8 mouse cellular contexts compared by ENCODE assay signal in the genomic region with DNA sequence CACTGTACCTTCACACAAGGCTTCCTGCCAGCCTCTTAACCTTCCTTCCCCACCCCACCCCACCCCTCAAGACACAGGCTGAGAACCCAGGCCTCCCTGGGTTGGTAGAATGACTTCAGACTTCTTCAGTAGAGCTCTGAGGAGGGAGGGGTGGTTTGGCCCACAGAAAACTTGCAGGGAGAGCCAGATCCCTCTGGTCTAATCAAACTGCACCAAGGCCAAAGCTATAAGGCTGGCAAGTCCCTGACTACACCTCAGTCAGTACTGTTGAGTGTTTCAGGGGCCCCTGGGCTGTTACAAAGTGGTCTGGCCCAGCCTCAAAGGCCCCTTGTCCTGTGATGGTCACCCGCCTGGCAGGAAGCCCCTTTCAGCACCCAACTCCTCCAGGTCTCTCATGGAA. TPM values are rescaled to one million over a fixed set of nuclear protein-coding genes. Genes with fewer than 3 reads are reported as not detected.
A peak's percentile ranks its signal among the peaks of the same experiment; 100 is the strongest.
DNase-seq lines count a peak whose midpoint lies in the region; ATAC-seq lines count a peak whose summit lies in the region.

No protein-coding gene starts in this region.

- peak overlapping the region; percentile 6; the same call in 1 of the 2 replicates for H3K4me2 ChIP-seq in hindbrain, embryonic 11.5 days (replicated peaks; ENCODE audit: low read depth, low read length)
- peak overlapping the region; percentile 57; the same call in 1 of the 2 replicates for H3K4me2 ChIP-seq in midbrain, embryonic 13.5 days (replicated peaks)

- H3K27ac ChIP-seq in embryonic facial prominence, embryonic 10.5 days (replicated peaks) = peak overlapping the region; percentile 87; the same call in 1 of the 2 replicates
- H3K27ac ChIP-seq in hindbrain, embryonic 11.5 days (ENCODE audit: low read depth, low read length) = no peak overlapping the region
- no peak overlapping the region; the same call in 1 of the 2 replicates for H3K27ac ChIP-seq in midbrain, embryonic 13.5 days

- no peaks in the 10 kb centered on the region for H3K27me3 ChIP-seq in embryonic facial prominence, embryonic 10.5 days (replicated peaks; ENCODE audit: low read depth, poor library complexity, severe bottlenecking)
- no peaks in the 10 kb centered on the region for H3K27me3 ChIP-seq in hindbrain, embryonic 11.5 days (ENCODE audit: control insufficient read depth, insufficient read depth, low read length)
- no peaks in the 10 kb centered on the region for H3K27me3 ChIP-seq in midbrain, embryonic 13.5 days

- peak; percentile 14 to 39 for DNase-seq in kidney, postnatal 4 days
- DNase-seq in kidney, adult 11 months = no peak
- DNase-seq in embryonic facial prominence, embryonic 10.5 days (ENCODE audit: low spot score) = no peak
- no peak for DNase-seq in hindbrain, embryonic 11.5 days (ENCODE audit: low spot score)
- no peak for DNase-seq in spleen, adult 18-20 months
- no peak for DNase-seq in right cerebral cortex, postnatal 25 days

- no peak overlapping the region for H3K9ac ChIP-seq in hindbrain, embryonic 11.5 days (ENCODE audit: low read depth, low read length)
- H3K9ac ChIP-seq in midbrain, embryonic 13.5 days (replicated peaks) = peak overlapping the region; percentile 43

- no peak for ATAC-seq in hindbrain, embryonic 11.5 days (ENCODE audit: low FRiP score)
- ATAC-seq in midbrain, embryonic 13.5 days = no peak
- no peak for ATAC-seq in activated CD4-positive, CD25-positive, alpha-beta regulatory T cell, adult 4 months

- H3K36me3 ChIP-seq in embryonic facial prominence, embryonic 10.5 days (replicated peaks) = no peaks in the 10 kb centered on the region
- no peaks in the 10 kb centered on the region for H3K36me3 ChIP-seq in hindbrain, embryonic 11.5 days (ENCODE audit: control insufficient read depth, insufficient read depth, low read length)
- H3K36me3 ChIP-seq in midbrain, embryonic 13.5 days = no peaks in the 10 kb centered on the region

- no peaks in the 10 kb centered on the region for H3K9me3 ChIP-seq in embryonic facial prominence, embryonic 10.5 days
- H3K9me3 ChIP-seq in hindbrain, embryonic 11.5 days (ENCODE audit: control insufficient read depth, low read length) = no peaks in the 10 kb centered on the region
- no peaks in the 10 kb centered on the region for H3K9me3 ChIP-seq in midbrain, embryonic 13.5 days

- H3K4me1 ChIP-seq in embryonic facial prominence, embryonic 10.5 days = peaks cover 96% of the 10 kb centered on the region
- peaks cover 32% of the 10 kb centered on the region for H3K4me1 ChIP-seq in hindbrain, embryonic 11.5 days (replicated peaks; ENCODE audit: control insufficient read depth, insufficient read depth, low read length)
- peaks cover 75% of the 10 kb centered on the region for H3K4me1 ChIP-seq in midbrain, embryonic 13.5 days (replicated peaks)

- WGBS in embryonic facial prominence, embryonic 10.5 days = 75% methylated on average over 1 of the region's 1 CpGs
- 88% methylated on average over 1 of the region's 1 CpGs for WGBS in hindbrain, embryonic 11.5 days
- WGBS in midbrain, embryonic 13.5 days = 79% methylated on average over 1 of the region's 1 CpGs

- H3K4me3 ChIP-seq in embryonic facial prominence, embryonic 10.5 days = peak overlapping the region; percentile 52
- H3K4me3 ChIP-seq in hindbrain, embryonic 11.5 days (ENCODE audit: low read depth, low read length) = no peak overlapping the region
- no peak overlapping the region; the same call in 1 of the 2 replicates for H3K4me3 ChIP-seq in midbrain, embryonic 13.5 days (replicated peaks)

RNA-seq across cellular contexts. Expression of a gene that starts 6.6 kb away (rescaled TPM):
- polyA plus RNA-seq in embryonic facial prominence, embryonic 10.5 days (2016; fragmentation: Nextera tagmentation; extraction: Ambion mirVana) = 12.1 and 18.1 TPM in 2 replicates
- 12.5 and 15.9 TPM in 2 replicates for polyA plus RNA-seq in hindbrain, embryonic 11.5 days (2014; fragmentation: Nextera tagmentation; extraction: Ambion mirVana)
- polyA plus RNA-seq in midbrain, embryonic 13.5 days (2015; fragmentation: Nextera tagmentation; extraction: Ambion mirVana) = 12.5 and 13.9 TPM in 2 replicates
- not detected for polyA plus RNA-seq in activated CD4-positive, CD25-positive, alpha-beta regulatory T cell, adult 4 months (2017; shearing (Covaris generic))

RNA-seq across cellular contexts. Expression of a gene that starts 54.2 kb away (rescaled TPM):
- 2.6 and 3.3 TPM in 2 replicates for polyA plus RNA-seq in embryonic facial prominence, embryonic 10.5 days (2016; fragmentation: Nextera tagmentation; extraction: Ambion mirVana)
- polyA plus RNA-seq in hindbrain, embryonic 11.5 days (2014; fragmentation: Nextera tagmentation; extraction: Ambion mirVana) = 2.9 and 3.1 TPM in 2 replicates
- 7.3 and 7.6 TPM in 2 replicates for polyA plus RNA-seq in midbrain, embryonic 13.5 days (2015; fragmentation: Nextera tagmentation; extraction: Ambion mirVana)
- polyA plus RNA-seq in activated CD4-positive, CD25-positive, alpha-beta regulatory T cell, adult 4 months (2017; shearing (Covaris generic)) = under 1 TPM in 1 of 2 experiments, not detected in 1; 0.20 TPM

Comparison
In these comparisons a context has a peak if more than half of its experiments do, and no peak if none do; other contexts are left out.
1. DNase-seq: peak in kidney, postnatal 4 days (2 of 2); none in kidney, adult 11 months (single experiment), embryonic facial prominence, embryonic 10.5 days (single experiment), hindbrain, embryonic 11.5 days (single experiment), spleen, adult 18-20 months (0 of 2) and right cerebral cortex, postnatal 25 days (single experiment).
2. RNA of a gene that starts 6.6 kb away (polyA plus RNA-seq): 12.5 to 15.9 TPM in hindbrain, embryonic 11.5 days, 12.5 to 13.9 TPM in midbrain, embryonic 13.5 days and 12.1 to 18.1 TPM in embryonic facial prominence, embryonic 10.5 days; not detected in activated CD4-positive, CD25-positive, alpha-beta regulatory T cell, adult 4 months; every median in the first group is over 10 times any median in the second.